Mouse (Mus musculus): Measurements from ENCODE around the gene Slc39a10. TPM values are rescaled to one million over a fixed set of nuclear protein-coding genes. Genes with fewer than 3 reads are reported as not detected.

Slc39a10 gene
- polyA plus RNA-seq, 1 experiment from 2014 or later: 66.1 TPM

- Histone ChIP-seq H3K27ac (no peak overlapping the region), H3K27me3 (no peaks in the 10 kb centered on the region), H3K36me3 (no peaks in the 10 kb centered on the region), H3K9ac (replicated peaks) (no peak overlapping the region), H3K4me2 (replicated peaks) (no peak overlapping the region), H3K4me3 (replicated peaks) (no peak overlapping the region), H3K9me3 (no peaks in the 10 kb centered on the region), H3K4me1 (replicated peaks) (no peaks in the 10 kb centered on the region)
- ATAC-seq: no peak
- 43% methylated on average over 2 of the region's 2 CpGs for WGBS
These were observed 9.5 kb upstream of the Slc39a10 start for GRCm38 (mm10) chr1:46902102-46902683.

GRCm38 (mm10) chr1:46894281-46894842 is 1.7 kb upstream of the Slc39a10 start:
- Histone ChIP-seq H3K4me1 (replicated peaks) (no peaks in the 10 kb centered on the region), H3K27me3 (no peaks in the 10 kb centered on the region), H3K27ac (no peak overlapping the region), H3K9me3 (no peaks in the 10 kb centered on the region), H3K36me3 (no peaks in the 10 kb centered on the region), H3K4me2 (replicated peaks) (no peak overlapping the region), H3K4me3 (replicated peaks) (no peak overlapping the region), H3K9ac (replicated peaks) (no peak overlapping the region)
- WGBS: 36% methylated on average over 7 of the region's 7 CpGs
- no peak for ATAC-seq

GRCm38 (mm10) chr1:46888726-46889125 is 3.9 kb downstream of the Slc39a10 start:
- Histone ChIP-seq H3K9ac (replicated peaks) (no peak overlapping the region), H3K4me2 (replicated peaks) (no peak overlapping the region), H3K27me3 (no peaks in the 10 kb centered on the region), H3K36me3 (no peaks in the 10 kb centered on the region), H3K4me3 (replicated peaks) (no peak overlapping the region), H3K27ac (no peak overlapping the region), H3K4me1 (replicated peaks) (peaks cover 4% of the 10 kb centered on the region; the same call in 1 of the 2 replicates), H3K9me3 (no peaks in the 10 kb centered on the region)
- WGBS: 71% methylated on average over 4 of the region's 4 CpGs
- ATAC-seq: no peak

GRCm38 (mm10) chr1:46888324-46888723 is 4.3 kb downstream of the Slc39a10 start:
- ATAC-seq: no peak
- Histone ChIP-seq H3K27me3 (no peaks in the 10 kb centered on the region), H3K9ac (replicated peaks) (no peak overlapping the region), H3K4me2 (replicated peaks) (no peak overlapping the region), H3K27ac (no peak overlapping the region), H3K9me3 (no peaks in the 10 kb centered on the region), H3K4me1 (replicated peaks) (peaks cover 4% of the 10 kb centered on the region; the same call in 1 of the 2 replicates), H3K36me3 (no peaks in the 10 kb centered on the region), H3K4me3 (replicated peaks) (no peak overlapping the region)
- WGBS: 57% methylated on average over 2 of the region's 2 CpGs

- Histone ChIP-seq H3K27ac (no peak overlapping the region), H3K9me3 (no peaks in the 10 kb centered on the region), H3K4me2 (replicated peaks) (no peak overlapping the region), H3K9ac (replicated peaks) (no peak overlapping the region), H3K4me1 (replicated peaks) (peaks cover 4% of the 10 kb centered on the region; the same call in 1 of the 2 replicates), H3K27me3 (no peaks in the 10 kb centered on the region), H3K36me3 (no peaks in the 10 kb centered on the region), H3K4me3 (replicated peaks) (no peak overlapping the region)
- 15% methylated on average over 6 of the region's 6 CpGs for WGBS
- no peak for ATAC-seq
These were observed 4.7 kb downstream of the Slc39a10 start for GRCm38 (mm10) chr1:46887908-46888307.

- no peaks in the 10 kb centered on the region for H3K27me3 ChIP-seq
- H3K27ac ChIP-seq: no peak overlapping the region
- no peak overlapping the region for H3K4me3 ChIP-seq (replicated peaks)
- no peaks in the 10 kb centered on the region for H3K36me3 ChIP-seq
- WGBS: 66% methylated on average over 9 of the region's 9 CpGs
- H3K4me1 ChIP-seq (replicated peaks): peaks cover 4% of the 10 kb centered on the region; the same call in 1 of the 2 replicates
- ATAC-seq: no peak
- no peak overlapping the region for H3K4me2 ChIP-seq (replicated peaks)
- no peak overlapping the region for H3K9ac ChIP-seq (replicated peaks)
- no peaks in the 10 kb centered on the region for H3K9me3 ChIP-seq
These were observed 6.6 kb downstream of the Slc39a10 start for GRCm38 (mm10) chr1:46886091-46886490.

- no peak overlapping the region for H3K4me2 ChIP-seq (replicated peaks)
- WGBS: 25% methylated on average over 3 of the region's 3 CpGs
- no peaks in the 10 kb centered on the region for H3K27me3 ChIP-seq
- ATAC-seq: no peak
- H3K4me1 ChIP-seq (replicated peaks): peaks cover 4% of the 10 kb centered on the region; the same call in 1 of the 2 replicates
- no peak overlapping the region for H3K27ac ChIP-seq
- H3K9me3 ChIP-seq: no peaks in the 10 kb centered on the region
- no peak overlapping the region for H3K4me3 ChIP-seq (replicated peaks)
- H3K9ac ChIP-seq (replicated peaks): no peak overlapping the region
- no peaks in the 10 kb centered on the region for H3K36me3 ChIP-seq
These were observed 7.4 kb downstream of the Slc39a10 start for GRCm38 (mm10) chr1:46885231-46885630.

- Histone ChIP-seq H3K4me3 (replicated peaks) (no peak overlapping the region), H3K36me3 (no peaks in the 10 kb centered on the region), H3K9me3 (no peaks in the 10 kb centered on the region), H3K27ac (no peak overlapping the region), H3K27me3 (no peaks in the 10 kb centered on the region), H3K4me2 (replicated peaks) (no peak overlapping the region), H3K9ac (replicated peaks) (no peak overlapping the region), H3K4me1 (replicated peaks) (no peaks in the 10 kb centered on the region)
- ATAC-seq: no peak
These were observed 12.7 kb downstream of the Slc39a10 start for GRCm38 (mm10) chr1:46879951-46880350.

GRCm38 (mm10) chr1:46873770-46874169 is 18.9 kb downstream of the Slc39a10 start:
- H3K4me3 ChIP-seq (replicated peaks): no peak overlapping the region
- ATAC-seq: no peak
- H3K4me1 ChIP-seq (replicated peaks): no peaks in the 10 kb centered on the region
- 80% methylated on average over 3 of the region's 3 CpGs for WGBS
- H3K4me2 ChIP-seq (replicated peaks): no peak overlapping the region
- H3K36me3 ChIP-seq: no peaks in the 10 kb centered on the region
- no peak overlapping the region for H3K9ac ChIP-seq (replicated peaks)
- H3K9me3 ChIP-seq: no peaks in the 10 kb centered on the region
- H3K27me3 ChIP-seq: no peaks in the 10 kb centered on the region
- no peak overlapping the region for H3K27ac ChIP-seq

- Histone ChIP-seq H3K9me3 (no peaks in the 10 kb centered on the region), H3K27ac (no peak overlapping the region), H3K27me3 (no peaks in the 10 kb centered on the region), H3K4me3 (replicated peaks) (no peak overlapping the region), H3K4me2 (replicated peaks) (no peak overlapping the region), H3K9ac (replicated peaks) (no peak overlapping the region), H3K4me1 (replicated peaks) (no peaks in the 10 kb centered on the region), H3K36me3 (no peaks in the 10 kb centered on the region)
- ATAC-seq: no peak
These were observed 22.9 kb downstream of the Slc39a10 start for GRCm38 (mm10) chr1:46869788-46870187.

GRCm38 (mm10) chr1:46864175-46864885 is 28.3 kb downstream of the Slc39a10 start:
- H3K27me3 ChIP-seq: no peaks in the 10 kb centered on the region
- no peak overlapping the region for H3K4me3 ChIP-seq (replicated peaks)
- no peak overlapping the region for H3K4me2 ChIP-seq (replicated peaks)
- no peaks in the 10 kb centered on the region for H3K36me3 ChIP-seq
- H3K9me3 ChIP-seq: no peaks in the 10 kb centered on the region
- WGBS: 92% methylated on average over 7 of the region's 7 CpGs
- no peak for ATAC-seq
- H3K4me1 ChIP-seq (replicated peaks): no peaks in the 10 kb centered on the region
- no peak overlapping the region for H3K9ac ChIP-seq (replicated peaks)
- no peak overlapping the region for H3K27ac ChIP-seq

GRCm38 (mm10) chr1:46863434-46863833 is 29.2 kb downstream of the Slc39a10 start:
- H3K4me3 ChIP-seq (replicated peaks): no peak overlapping the region
- H3K27ac ChIP-seq: no peak overlapping the region
- H3K4me2 ChIP-seq (replicated peaks): no peak overlapping the region
- H3K9me3 ChIP-seq: no peaks in the 10 kb centered on the region
- H3K36me3 ChIP-seq: no peaks in the 10 kb centered on the region
- H3K4me1 ChIP-seq (replicated peaks): no peaks in the 10 kb centered on the region
- H3K27me3 ChIP-seq: no peaks in the 10 kb centered on the region
- H3K9ac ChIP-seq (replicated peaks): no peak overlapping the region
- WGBS: 79% methylated on average over 2 of the region's 2 CpGs
- ATAC-seq: no peak
